Mouse (Mus musculus) stomach, postnatal 0 days (tissue): ENCODE data around the gene Mtfr1l.
A peak's percentile ranks its signal among the peaks of the same experiment; 100 is the strongest.

Experiments used
- CTCF ChIP-seq: IDR thresholded peaks from 2 replicates; pipeline ENCODE4 v1.5.1; 2016; ENCODE audit warnings: antibody characterized with exemption, low read depth, mild to moderate bottlenecking, moderate library complexity
- EP300 ChIP-seq: optimal IDR thresholded peaks from 2 replicates; pipeline ENCODE3; 2016; ENCODE audit warnings: antibody characterized with exemption

DNA sequence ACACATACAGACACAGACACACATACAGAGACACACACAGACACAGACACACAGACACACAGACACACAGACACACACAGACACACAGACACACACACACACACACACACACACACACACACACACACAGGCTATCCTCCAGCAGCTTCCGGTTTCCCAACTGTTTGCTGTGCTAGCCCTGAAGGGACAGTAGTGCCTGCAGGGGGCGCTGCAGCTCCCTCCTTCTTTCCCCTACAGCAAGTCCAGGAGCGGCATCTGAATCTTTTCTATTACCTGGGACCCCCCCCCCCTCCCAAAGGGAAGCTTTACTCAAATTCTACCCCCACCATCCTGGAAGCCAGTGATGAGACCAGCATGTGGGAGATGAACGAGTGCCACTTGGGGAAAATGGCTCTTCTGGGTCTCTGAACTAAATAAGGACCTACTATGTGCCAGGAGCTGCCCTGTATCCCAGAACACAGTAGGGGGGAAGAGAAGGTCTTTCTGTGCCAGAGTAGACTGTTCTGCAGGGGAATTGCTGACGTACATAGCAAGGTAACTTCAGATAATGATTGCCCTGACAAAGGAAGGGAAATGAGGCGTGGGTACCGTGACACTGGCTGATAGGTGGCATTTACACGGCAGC lies 20.9 kb upstream of the Mtfr1l start:
- TF ChIP-seq CTCF (peak; percentile 66), EP300 (no peak)
